Mouse (Mus musculus): ENCODE data around the gene Cgn.

Cgn gene

GRCm38 (mm10) chr3:94786367-94786835, at the start of gene Cgn:
Gene Cgn, minus strand, starts transcription at chr3:94786492.
- in situ Hi-C loops (cut with MboI; ENCODE audit: low pct_unique_long_range_greater_than_20kb in 1 of 2, low sequenced_read_pairs in 2 of 2, unreplicated experiment in 1 of 2) = no loop called here

- in situ Hi-C loops (cut with MboI; ENCODE audit: low pct_unique_long_range_greater_than_20kb in 1 of 2, low sequenced_read_pairs in 2 of 2, unreplicated experiment in 1 of 2) = no loop called here
These were observed 49.1 kb upstream of the Cgn start for GRCm38 (mm10) chr3:94835396-94835795.

GRCm38 (mm10) chr3:94833358-94833757, 47.1 kb upstream of the Cgn start:
- in situ Hi-C loops (cut with MboI; ENCODE audit: low pct_unique_long_range_greater_than_20kb in 1 of 2, low sequenced_read_pairs in 2 of 2, unreplicated experiment in 1 of 2) = no loop called here

GRCm38 (mm10) chr3:94832701-94833100, 46.4 kb upstream of the Cgn start:
- in situ Hi-C loops (cut with MboI; ENCODE audit: low pct_unique_long_range_greater_than_20kb in 1 of 2, low sequenced_read_pairs in 2 of 2, unreplicated experiment in 1 of 2) = no loop called here

- in situ Hi-C loops (cut with MboI; ENCODE audit: low pct_unique_long_range_greater_than_20kb in 1 of 2, low sequenced_read_pairs in 2 of 2, unreplicated experiment in 1 of 2) = no loop called here
These were observed 45.8 kb upstream of the Cgn start for GRCm38 (mm10) chr3:94832100-94832499.

- in situ Hi-C loops (cut with MboI; ENCODE audit: low pct_unique_long_range_greater_than_20kb in 1 of 2, low sequenced_read_pairs in 2 of 2, unreplicated experiment in 1 of 2) = no loop called here
These were observed 37.8 kb upstream of the Cgn start for GRCm38 (mm10) chr3:94824110-94824509.

- in situ Hi-C loops (cut with MboI; ENCODE audit: low pct_unique_long_range_greater_than_20kb in 1 of 2, low sequenced_read_pairs in 2 of 2, unreplicated experiment in 1 of 2) = no loop called here
These were observed 35.8 kb upstream of the Cgn start for GRCm38 (mm10) chr3:94822082-94822481.

GRCm38 (mm10) chr3:94821008-94821638, 34.8 kb upstream of the Cgn start:
- in situ Hi-C loops (cut with MboI; ENCODE audit: low pct_unique_long_range_greater_than_20kb in 1 of 2, low sequenced_read_pairs in 2 of 2, unreplicated experiment in 1 of 2) = no loop called here

GRCm38 (mm10) chr3:94819452-94820425, 33.4 kb upstream of the Cgn start:
- in situ Hi-C loops (cut with MboI; ENCODE audit: low pct_unique_long_range_greater_than_20kb in 1 of 2, low sequenced_read_pairs in 2 of 2, unreplicated experiment in 1 of 2) = no loop called here

GRCm38 (mm10) chr3:94817731-94818130, 31.4 kb upstream of the Cgn start:
- in situ Hi-C loops (cut with MboI; ENCODE audit: low pct_unique_long_range_greater_than_20kb in 1 of 2, low sequenced_read_pairs in 2 of 2, unreplicated experiment in 1 of 2) = no loop called here

GRCm38 (mm10) chr3:94815603-94816002, 29.3 kb upstream of the Cgn start:
- in situ Hi-C loops (cut with MboI; ENCODE audit: low pct_unique_long_range_greater_than_20kb in 1 of 2, low sequenced_read_pairs in 2 of 2, unreplicated experiment in 1 of 2) = no loop called here

GRCm38 (mm10) chr3:94814663-94815062, 28.4 kb upstream of the Cgn start:
- in situ Hi-C loops (cut with MboI; ENCODE audit: low pct_unique_long_range_greater_than_20kb in 1 of 2, low sequenced_read_pairs in 2 of 2, unreplicated experiment in 1 of 2) = no loop called here

GRCm38 (mm10) chr3:94814063-94814462, 27.8 kb upstream of the Cgn start:
- in situ Hi-C loops (cut with MboI; ENCODE audit: low pct_unique_long_range_greater_than_20kb in 1 of 2, low sequenced_read_pairs in 2 of 2, unreplicated experiment in 1 of 2) = no loop called here

GRCm38 (mm10) chr3:94813651-94814050, 27.4 kb upstream of the Cgn start:
- in situ Hi-C loops (cut with MboI; ENCODE audit: low pct_unique_long_range_greater_than_20kb in 1 of 2, low sequenced_read_pairs in 2 of 2, unreplicated experiment in 1 of 2) = no loop called here

GRCm38 (mm10) chr3:94811628-94812027, 25.3 kb upstream of the Cgn start:
- in situ Hi-C loops (cut with MboI; ENCODE audit: low pct_unique_long_range_greater_than_20kb in 1 of 2, low sequenced_read_pairs in 2 of 2, unreplicated experiment in 1 of 2) = no loop called here

GRCm38 (mm10) chr3:94808296-94808695, 22.0 kb upstream of the Cgn start:
- in situ Hi-C loops (cut with MboI; ENCODE audit: low pct_unique_long_range_greater_than_20kb in 1 of 2, low sequenced_read_pairs in 2 of 2, unreplicated experiment in 1 of 2) = no loop called here

- in situ Hi-C loops (cut with MboI; ENCODE audit: low pct_unique_long_range_greater_than_20kb in 1 of 2, low sequenced_read_pairs in 2 of 2, unreplicated experiment in 1 of 2) = no loop called here
These were observed 18.7 kb upstream of the Cgn start for GRCm38 (mm10) chr3:94804976-94805375.

- in situ Hi-C loops (cut with MboI; ENCODE audit: low pct_unique_long_range_greater_than_20kb in 1 of 2, low sequenced_read_pairs in 2 of 2, unreplicated experiment in 1 of 2) = no loop called here
These were observed 17.9 kb upstream of the Cgn start for GRCm38 (mm10) chr3:94804146-94804545.

- in situ Hi-C loops (cut with MboI; ENCODE audit: low pct_unique_long_range_greater_than_20kb in 1 of 2, low sequenced_read_pairs in 2 of 2, unreplicated experiment in 1 of 2) = no loop called here
These were observed 9.9 kb upstream of the Cgn start for GRCm38 (mm10) chr3:94796181-94796580.
